Mouse (Mus musculus): Measurements from ENCODE around the gene Msh2.

Gene Msh2

DNA sequence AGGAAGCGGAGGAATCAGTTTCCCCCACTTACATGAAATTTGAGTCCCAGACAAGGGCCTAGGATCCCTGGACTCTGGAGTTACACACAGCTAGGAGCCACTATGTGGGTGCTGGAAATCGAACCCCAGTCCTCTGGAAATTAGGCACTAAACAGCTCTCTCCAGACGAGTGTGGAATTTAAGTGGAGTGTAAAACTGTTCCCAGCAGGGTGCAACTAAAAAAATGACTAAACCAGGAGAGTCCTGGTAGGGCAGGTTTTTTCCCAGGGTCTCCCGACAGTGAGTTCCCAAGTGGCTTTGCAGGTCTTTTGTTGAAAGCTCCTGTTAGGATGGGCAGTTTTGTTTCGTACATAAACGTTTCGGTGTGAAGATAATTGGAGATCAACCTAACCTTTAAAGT, 52.6 kb downstream of the Msh2 start:
- no peak for DNase-seq

DNA sequence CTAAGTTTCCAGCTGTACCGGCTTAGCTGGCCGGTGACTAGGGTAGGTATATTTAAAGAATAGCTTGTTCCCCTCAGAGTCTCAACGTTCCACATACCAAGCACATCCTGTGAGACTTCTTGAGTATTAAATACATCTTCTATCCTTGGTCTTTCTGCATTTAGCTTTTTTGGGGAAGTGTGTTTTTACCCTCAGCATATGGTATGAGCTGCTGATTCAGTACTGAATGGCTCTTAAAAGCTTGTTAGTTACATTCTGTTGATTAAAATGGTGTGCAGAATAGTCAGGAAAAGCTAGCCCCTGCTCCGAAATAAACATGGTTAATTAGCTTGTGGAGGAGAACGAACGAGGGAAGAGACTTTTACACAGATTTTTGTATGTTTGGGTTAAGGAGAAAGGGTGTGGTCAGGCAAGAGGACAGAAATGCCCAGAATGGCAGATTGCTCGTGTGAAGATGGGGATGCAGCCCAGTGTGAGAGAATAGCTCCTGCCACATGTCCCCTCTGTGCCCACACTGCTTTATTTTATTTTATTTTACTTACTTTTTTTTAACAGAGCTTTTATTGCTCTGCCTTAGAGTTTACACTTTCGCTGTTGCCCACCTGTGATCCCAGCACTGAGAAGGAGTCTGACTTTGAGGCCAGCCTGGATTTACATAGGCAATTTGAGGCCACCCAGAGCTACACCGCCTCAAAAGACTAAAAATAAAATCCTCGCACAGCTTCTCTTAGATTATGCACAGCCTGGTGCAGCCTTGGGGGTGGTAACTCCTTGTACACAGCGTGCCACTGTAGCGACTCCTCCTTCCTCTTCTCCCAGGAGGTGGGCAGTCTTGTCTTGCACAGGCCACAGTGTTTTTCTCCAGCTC, 54.6 kb downstream of the Msh2 start:
- DNase-seq: peak; percentile 31

DNA sequence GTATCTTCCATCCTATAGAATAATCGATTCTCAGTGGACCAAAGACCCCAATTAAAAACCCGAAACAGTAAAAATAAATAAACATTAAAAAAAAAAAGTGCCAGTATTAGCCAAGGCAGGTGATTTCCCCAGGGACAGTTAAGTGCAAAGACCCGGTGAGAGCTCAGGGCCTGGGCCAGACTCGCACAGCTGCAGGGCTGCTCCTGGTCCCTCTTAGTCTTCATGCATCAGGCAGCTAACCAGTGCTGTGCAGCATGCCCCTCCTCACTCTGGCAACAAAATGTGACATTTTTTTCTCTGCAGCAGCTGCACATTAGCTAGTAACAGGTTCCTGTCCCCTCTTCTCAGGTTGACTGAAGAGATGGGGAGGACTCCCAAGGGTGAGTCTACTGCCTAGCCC, 59.8 kb downstream of the Msh2 start:
- no peak for DNase-seq

DNA sequence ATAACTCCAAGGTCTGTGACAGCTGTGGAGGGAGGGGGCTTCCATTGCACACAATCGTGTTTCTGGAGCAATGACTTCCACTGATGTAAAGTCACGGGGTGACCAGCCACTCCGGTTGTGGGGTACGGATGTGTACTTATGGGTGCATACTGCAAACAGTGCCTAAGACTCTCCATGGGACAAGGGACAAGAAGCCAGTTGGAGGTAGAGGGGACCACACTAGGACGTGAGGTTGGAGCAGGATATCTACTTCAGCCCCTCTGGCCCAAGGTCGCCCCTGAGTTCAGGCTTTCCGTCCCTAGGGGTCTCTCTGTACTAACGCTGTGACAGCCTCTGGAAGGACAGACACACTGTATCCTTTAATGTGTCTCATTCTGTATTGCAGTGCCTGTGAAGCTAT, 62.3 kb downstream of the Msh2 start:
- DNase-seq: no peak

DNA sequence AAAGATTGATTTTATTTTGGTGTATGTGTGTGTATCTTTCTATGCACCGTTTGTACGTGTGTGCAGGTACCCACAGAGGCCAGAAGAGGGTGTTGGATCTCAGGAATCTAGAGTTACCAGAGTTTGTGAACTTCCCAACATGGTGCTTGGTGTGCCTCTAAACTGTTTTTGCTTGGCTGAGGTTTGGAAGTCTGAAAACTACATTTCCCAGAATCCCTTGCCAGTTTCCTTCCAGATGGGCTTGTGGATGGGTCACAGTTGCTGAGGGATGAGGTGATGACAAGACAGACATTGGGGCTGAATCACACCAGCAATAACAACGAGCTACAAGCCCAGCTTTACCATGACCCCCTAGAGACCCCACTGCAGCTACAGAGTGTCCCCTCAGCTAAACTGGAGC, 65.0 kb downstream of the Msh2 start:
- DNase-seq: no peak

DNA sequence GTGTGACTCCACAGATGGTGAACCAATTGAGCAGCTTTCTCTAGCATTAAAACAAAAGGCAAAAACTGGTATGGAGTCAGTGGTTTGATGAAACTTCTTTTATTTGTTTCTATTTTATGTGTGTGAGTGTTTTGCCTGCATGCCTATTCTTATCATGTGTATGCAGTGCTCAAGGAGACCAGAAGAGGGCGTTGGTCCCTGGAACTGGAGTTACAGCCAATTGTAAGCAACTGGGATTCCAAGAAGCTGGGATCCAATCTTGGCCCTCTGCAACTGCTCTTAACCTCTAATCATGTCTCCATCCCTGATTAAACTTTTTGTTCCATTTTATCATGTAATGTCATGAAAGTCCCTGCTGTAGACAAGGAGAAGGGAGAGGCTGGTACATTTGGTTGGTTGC, 67.7 kb downstream of the Msh2 start:
- DNase-seq: no peak

DNA sequence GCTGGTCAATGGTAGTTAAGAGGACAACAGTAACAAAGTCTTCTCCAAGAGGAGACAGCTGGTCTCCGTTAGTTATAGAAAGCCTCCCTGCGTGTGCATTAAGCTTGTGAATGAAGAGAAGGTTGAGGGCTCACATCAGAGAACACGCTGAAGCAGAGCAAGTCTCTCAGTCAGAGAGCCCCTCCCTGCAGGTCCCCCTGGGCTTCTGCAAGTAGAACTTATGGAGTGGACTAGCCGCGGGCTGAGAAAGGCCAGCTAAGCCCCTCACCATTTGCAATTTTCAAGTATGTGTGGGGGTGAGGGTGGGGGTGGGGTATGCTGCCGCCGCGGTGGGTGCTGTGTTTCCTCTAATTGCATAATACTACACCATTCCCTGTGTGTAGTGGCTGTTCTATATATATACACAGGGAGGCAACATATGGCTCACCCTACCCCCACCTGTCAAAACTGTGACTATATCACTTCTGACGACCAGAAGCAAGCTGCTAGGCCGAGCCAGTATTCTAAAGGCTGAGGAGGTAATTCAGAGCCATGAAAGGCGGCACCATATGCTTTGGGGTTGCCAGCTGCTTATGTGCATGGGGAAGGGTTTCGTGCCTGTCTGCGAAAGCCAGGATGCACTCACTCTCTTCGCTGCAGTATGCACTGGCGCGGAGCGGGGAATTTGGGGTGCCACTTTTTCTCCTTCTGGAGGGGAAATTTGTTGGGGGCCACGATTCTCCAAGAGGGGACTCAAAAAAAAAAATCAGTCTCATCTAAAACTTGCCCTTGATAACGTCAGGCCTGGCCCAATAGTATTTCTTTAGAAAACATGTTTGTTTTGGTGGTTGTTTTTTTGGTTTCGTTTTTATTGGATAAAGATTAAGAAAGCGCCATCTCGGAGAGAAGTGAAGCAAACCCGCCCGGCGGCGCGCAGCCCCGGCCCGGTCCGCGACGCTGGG, 73.1 kb downstream of the Msh2 start:
- peak; percentile 92 for DNase-seq

DNA sequence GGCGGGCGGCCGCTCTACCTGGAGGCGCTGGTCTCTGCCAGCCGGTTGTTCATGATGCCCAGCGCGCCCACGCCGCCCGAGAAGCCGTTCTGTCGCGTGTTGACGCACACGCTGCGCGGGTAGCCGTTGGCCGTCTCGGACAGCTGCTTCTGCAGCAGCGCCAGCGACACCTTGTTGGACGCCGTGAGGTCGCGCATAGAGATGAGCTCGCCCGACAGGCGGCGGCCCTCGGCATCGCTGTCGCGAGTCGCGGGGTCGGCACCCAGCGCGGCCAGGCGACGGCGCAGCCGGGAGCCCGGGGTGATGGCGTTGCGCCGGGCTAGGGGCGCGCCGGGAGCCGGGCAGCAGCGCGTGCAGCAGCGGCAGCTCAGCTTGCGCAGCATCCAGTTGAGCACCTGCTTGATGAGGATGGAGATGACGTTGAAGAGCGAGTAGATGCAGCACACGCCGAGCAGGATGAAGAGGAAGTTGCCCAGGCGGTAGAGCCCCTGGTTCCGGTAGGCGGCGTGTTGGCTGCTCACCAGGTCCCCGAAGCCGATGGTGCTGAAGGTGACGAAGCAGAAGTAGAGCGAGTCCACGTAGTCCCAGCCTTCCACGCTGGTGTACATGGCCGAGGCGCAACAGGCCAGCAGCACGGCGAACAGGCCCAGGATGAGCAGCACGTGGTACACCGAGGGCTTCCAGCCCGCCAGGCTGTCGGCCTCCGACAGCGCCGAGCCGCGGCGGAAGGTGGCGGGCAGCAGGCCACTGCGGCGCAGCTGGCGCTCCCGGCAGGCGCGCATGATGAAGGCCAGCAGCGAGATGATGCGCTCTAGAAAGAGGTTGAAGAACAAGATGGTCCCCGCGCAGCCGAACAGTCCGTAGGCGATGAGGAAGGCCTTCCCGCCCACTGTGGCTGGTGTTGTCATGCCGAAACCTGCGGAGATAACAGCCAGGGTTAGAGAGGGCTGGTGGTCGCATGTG, 74.1 kb downstream of the Msh2 start:
- peak; percentile 61 for DNase-seq

DNA sequence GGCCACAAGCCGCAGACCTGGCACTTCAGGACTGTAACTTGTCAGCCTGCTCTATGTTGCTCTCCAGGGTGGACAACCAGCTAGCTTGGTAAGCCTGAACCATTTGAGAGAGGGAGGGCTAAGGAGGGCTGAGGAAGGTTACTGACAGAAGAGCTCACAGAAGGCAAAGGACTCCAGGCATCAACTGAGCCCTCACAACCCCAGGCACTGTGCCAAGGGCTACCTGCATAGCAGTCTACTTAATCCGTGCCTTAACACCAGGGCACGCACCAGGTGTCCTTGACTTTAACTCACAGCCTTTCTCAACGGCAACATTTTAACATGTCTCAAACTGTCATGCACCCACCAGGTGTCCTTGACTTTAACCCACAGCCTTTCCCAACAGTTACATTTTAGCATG, 88.2 kb downstream of the Msh2 start:
- no peak for DNase-seq

DNA sequence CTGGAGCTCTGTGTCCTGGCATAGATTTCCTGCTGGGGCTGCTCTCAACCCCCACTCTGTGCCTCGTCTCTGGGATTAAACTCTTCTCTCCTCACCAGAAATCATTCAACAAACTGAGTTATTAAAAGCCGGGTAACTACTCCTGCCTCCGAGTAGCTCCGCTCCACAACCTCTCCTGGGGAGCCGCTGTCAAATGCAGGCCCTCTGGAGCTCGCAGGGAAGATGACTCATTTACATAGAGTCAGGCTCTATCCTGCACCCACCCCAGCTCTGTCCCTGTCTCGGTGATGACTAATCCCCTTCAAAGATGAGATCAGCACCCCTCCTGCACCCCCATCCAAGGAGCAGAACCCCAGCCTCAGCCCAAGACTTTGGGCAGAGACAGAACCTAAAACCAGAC, 91.0 kb downstream of the Msh2 start:
- DNase-seq: peak; percentile 47

DNA sequence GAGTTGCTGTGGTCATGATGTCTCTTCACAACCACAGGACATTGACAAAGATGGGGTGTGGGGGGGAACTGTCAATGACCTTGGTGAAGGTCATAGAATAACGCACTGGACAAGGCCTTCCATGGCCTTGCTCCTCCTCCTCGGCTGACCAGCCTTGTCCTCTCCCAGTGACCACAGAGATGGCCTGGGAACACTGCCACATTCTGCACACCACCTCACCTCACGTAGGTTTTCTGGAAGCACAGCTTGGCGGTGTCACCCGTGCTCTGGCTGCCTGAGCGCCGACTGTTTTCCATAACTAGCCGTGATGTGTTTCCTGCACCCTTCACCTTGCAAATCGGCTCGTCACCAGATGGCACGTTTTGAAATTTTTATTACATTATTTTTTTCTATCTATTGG, 92.9 kb downstream of the Msh2 start:
- no peak for DNase-seq

DNA sequence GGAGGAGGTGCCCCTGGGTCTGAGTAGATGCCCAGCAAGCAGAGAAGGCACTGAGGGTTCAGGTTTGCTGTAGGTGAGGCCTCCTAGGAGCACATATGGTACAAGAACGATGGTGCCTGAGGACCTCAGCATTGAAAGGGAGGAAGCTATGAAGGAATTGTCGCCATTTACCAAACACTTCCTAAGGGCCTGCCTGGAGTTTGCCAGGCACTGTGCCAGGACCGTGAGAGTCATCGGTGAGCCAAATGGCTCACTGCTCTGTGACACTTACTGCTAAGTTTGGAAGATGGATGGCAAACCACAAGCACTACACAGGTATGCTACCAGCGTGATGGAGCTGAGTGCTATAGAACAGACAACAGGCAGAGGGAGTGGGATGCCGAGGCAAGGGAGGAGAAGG, 94.8 kb downstream of the Msh2 start:
- no peak for DNase-seq

DNA sequence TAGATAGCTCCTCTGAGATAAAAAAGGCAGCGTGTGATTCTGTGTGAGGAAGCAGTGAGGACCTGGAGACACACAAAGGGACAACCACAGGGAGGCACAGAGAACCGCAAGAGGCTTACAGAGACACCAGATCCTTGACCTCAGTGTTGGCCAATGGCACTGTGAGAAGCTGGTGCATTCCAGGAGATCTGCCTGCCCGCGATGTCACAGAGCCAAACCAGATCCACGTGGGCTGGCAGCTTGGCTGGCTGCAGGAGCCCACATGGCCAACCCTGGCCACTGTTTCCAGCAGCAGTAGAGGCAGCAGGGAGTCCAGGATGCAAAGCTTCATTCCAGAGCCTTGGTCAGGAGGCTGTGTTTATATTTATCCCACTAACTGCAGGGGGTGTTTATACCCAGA, 98.6 kb downstream of the Msh2 start:
- DNase-seq: no peak

DNA sequence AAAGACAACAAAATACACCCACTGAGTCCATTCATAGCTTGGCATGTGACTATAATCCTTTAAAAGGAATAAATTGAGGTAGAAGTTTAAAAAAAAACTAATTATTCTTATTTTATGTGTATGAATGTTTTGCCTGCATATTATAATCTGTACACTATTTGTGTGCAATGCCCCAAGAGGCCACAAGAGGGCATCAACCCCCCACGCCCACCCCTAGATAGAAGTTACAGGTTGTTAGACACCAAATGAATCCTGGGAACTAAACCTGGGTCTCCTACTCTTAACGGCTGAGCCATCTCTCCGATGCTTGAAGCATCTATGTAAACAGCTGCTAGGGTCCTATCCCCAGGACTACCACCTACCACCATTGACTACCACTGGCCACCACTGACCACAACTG, 101.0 kb downstream of the Msh2 start:
- DNase-seq: no peak

All from layer of hippocampus, adult 9-11 months (tissue).